Comparison of ENCODE assay signal across 8 mouse cellular contexts in genomic region chr19:6841292-6841597, GRCm38 (mm10). TPM values are rescaled to one million over a fixed set of nuclear protein-coding genes. Genes with fewer than 3 reads are reported as not detected.
DNase-seq lines count a peak whose midpoint lies in the region; ATAC-seq lines count a peak whose summit lies in the region.

No protein-coding gene starts in this region.

- H3K9me3 ChIP-seq in heart, embryonic 10.5 days = no peaks in the 10 kb centered on the region
- no peaks in the 10 kb centered on the region for H3K9me3 ChIP-seq in liver, embryonic 13.5 days (replicated peaks)
- H3K9me3 ChIP-seq in liver, embryonic 11.5 days (ENCODE audit: control insufficient read depth, low read length) = no peaks in the 10 kb centered on the region
- no peaks in the 10 kb centered on the region for H3K9me3 ChIP-seq in midbrain, embryonic 16.5 days (replicated peaks; ENCODE audit: control insufficient read depth, low read length, poor library complexity, severe bottlenecking)

- ATAC-seq in liver, embryonic 13.5 days (ENCODE audit: low read depth) = no peak
- ATAC-seq in liver, embryonic 11.5 days (replicated peaks; ENCODE audit: low FRiP score) = no peak
- ATAC-seq in activated CD4-positive, CD25-positive, alpha-beta regulatory T cell, adult 4 months = peak; percentile 48
- ATAC-seq in midbrain, embryonic 16.5 days = no peak

- peaks cover 97% of the 10 kb centered on the region for H3K27me3 ChIP-seq in heart, embryonic 10.5 days (ENCODE audit: insufficient read depth, poor library complexity, severe bottlenecking)
- peaks cover 54% of the 10 kb centered on the region for H3K27me3 ChIP-seq in liver, embryonic 13.5 days
- peaks cover 44% of the 10 kb centered on the region for H3K27me3 ChIP-seq in liver, embryonic 11.5 days (replicated peaks; ENCODE audit: control insufficient read depth, insufficient read depth, low read length)
- peaks cover 19% of the 10 kb centered on the region for H3K27me3 ChIP-seq in midbrain, embryonic 16.5 days (ENCODE audit: control insufficient read depth, insufficient read depth, low read depth, low read length)

- H3K4me1 ChIP-seq in heart, embryonic 10.5 days = peaks cover 20% of the 10 kb centered on the region
- peaks cover 24% of the 10 kb centered on the region for H3K4me1 ChIP-seq in liver, embryonic 13.5 days (replicated peaks)
- peaks cover 9% of the 10 kb centered on the region for H3K4me1 ChIP-seq in liver, embryonic 11.5 days (replicated peaks; ENCODE audit: control insufficient read depth, insufficient read depth, low read length)
- peaks cover 11% of the 10 kb centered on the region for H3K4me1 ChIP-seq in midbrain, embryonic 16.5 days (ENCODE audit: control insufficient read depth, insufficient read depth, low read length)

- peak overlapping the region; percentile 95; the same call in 1 of the 2 replicates for H3K4me2 ChIP-seq in liver, embryonic 13.5 days
- H3K4me2 ChIP-seq in liver, embryonic 11.5 days = no peak overlapping the region
- H3K4me2 ChIP-seq in midbrain, embryonic 16.5 days (ENCODE audit: low read length) = peak overlapping the region; percentile 96

- no peak for DNase-seq in heart, embryonic 10.5 days (ENCODE audit: low spot score)
- no peak for DNase-seq in heart, postnatal 4 days
- no peak for DNase-seq in liver, embryonic 13.5 days
- DNase-seq in liver, embryonic 11.5 days (ENCODE audit: low spot score) = no peak
- no peak for DNase-seq in adrenal gland, adult 8-10 months
- DNase-seq in frontal cortex, postnatal 36 days (ENCODE audit: low spot score in 2 of 2) = no peak

- 23% methylated on average over 3 of the region's 3 CpGs for WGBS in heart, embryonic 10.5 days
- WGBS in liver, embryonic 13.5 days (ENCODE audit: insufficient replicate concordance) = 6% methylated on average over 3 of the region's 3 CpGs
- WGBS in liver, embryonic 11.5 days = 13% methylated on average over 3 of the region's 3 CpGs
- 28% methylated on average over 3 of the region's 3 CpGs for WGBS in midbrain, embryonic 16.5 days

- H3K9ac ChIP-seq in liver, embryonic 13.5 days = no peak overlapping the region
- H3K9ac ChIP-seq in liver, embryonic 11.5 days (ENCODE audit: low read depth, low read length) = no peak overlapping the region
- no peak overlapping the region for H3K9ac ChIP-seq in midbrain, embryonic 16.5 days (ENCODE audit: low read depth, low read length)

- H3K36me3 ChIP-seq in heart, embryonic 10.5 days = peaks cover 20% of the 10 kb centered on the region
- H3K36me3 ChIP-seq in liver, embryonic 13.5 days = 0 out of 2 replicates have a peak, but pooled peaks cover 5% of the 10 kb centered on the region
- H3K36me3 ChIP-seq in liver, embryonic 11.5 days (ENCODE audit: control insufficient read depth, insufficient read depth, low read length) = no peaks in the 10 kb centered on the region
- H3K36me3 ChIP-seq in midbrain, embryonic 16.5 days (ENCODE audit: control insufficient read depth, insufficient read depth, low read length) = no peaks in the 10 kb centered on the region

- no peak overlapping the region for H3K27ac ChIP-seq in heart, embryonic 10.5 days
- no peak overlapping the region for H3K27ac ChIP-seq in liver, embryonic 13.5 days
- no peak overlapping the region for H3K27ac ChIP-seq in liver, embryonic 11.5 days (ENCODE audit: low read depth, low read length)
- no peak overlapping the region for H3K27ac ChIP-seq in midbrain, embryonic 16.5 days (ENCODE audit: low read length)

- H3K4me3 ChIP-seq in heart, embryonic 10.5 days = peak overlapping the region; percentile 71; the same call in 1 of the 2 replicates
- 0 out of 2 replicates have a peak overlapping the region, but pooled peaks have one; percentile 68 for H3K4me3 ChIP-seq in liver, embryonic 13.5 days (replicated peaks)
- H3K4me3 ChIP-seq in liver, embryonic 11.5 days (ENCODE audit: low read depth, low read length) = no peak overlapping the region
- H3K4me3 ChIP-seq in midbrain, embryonic 16.5 days (ENCODE audit: low read depth, low read length) = no peak overlapping the region

RNA-seq across cellular contexts. Expression of gene Rps6ka4, which starts 0.8 kb away (rescaled TPM):
- 10.1 and 14.7 TPM in 2 replicates for polyA plus RNA-seq in heart, embryonic 10.5 days (2016; fragmentation: Nextera tagmentation; extraction: Ambion mirVana)
- 10 to 100 TPM; 22.6 to 28.7 TPM for total RNA-seq in heart, postnatal 4 days (2021)
- 6.1 and 6.8 TPM in 2 replicates for polyA plus RNA-seq in liver, embryonic 13.5 days (2015; fragmentation: Nextera tagmentation; extraction: Ambion mirVana)
- 11.5 and 12.6 TPM in 2 replicates for polyA plus RNA-seq in liver, embryonic 11.5 days (2014; fragmentation: Nextera tagmentation; extraction: Ambion mirVana)
- polyA plus RNA-seq in activated CD4-positive, CD25-positive, alpha-beta regulatory T cell, adult 4 months (2017; shearing (Covaris generic)) = 1 to 10 TPM; 6.2 to 9.2 TPM
- 10.1 and 14.6 TPM in 2 replicates for polyA plus RNA-seq in midbrain, embryonic 16.5 days (2015; fragmentation: Nextera tagmentation; extraction: Ambion mirVana)
- total RNA-seq in adrenal gland, adult 8-10 months (2022) = 10 to 100 TPM; 30.2 to 42.5 (median 36.1) TPM

RNA-seq across cellular contexts. Expression of gene Ccdc88b, which starts 16.8 kb away (rescaled TPM):
- 0.38 and 0.63 TPM in 2 replicates for polyA plus RNA-seq in heart, embryonic 10.5 days (2016; fragmentation: Nextera tagmentation; extraction: Ambion mirVana)
- total RNA-seq in heart, postnatal 4 days (2021) = under 1 TPM; 0.41 to 0.52 TPM
- polyA plus RNA-seq in liver, embryonic 13.5 days (2015; fragmentation: Nextera tagmentation; extraction: Ambion mirVana) = 1.9 and 3.1 TPM in 2 replicates
- polyA plus RNA-seq in liver, embryonic 11.5 days (2014; fragmentation: Nextera tagmentation; extraction: Ambion mirVana) = 2.8 and 4.4 TPM in 2 replicates
- polyA plus RNA-seq in activated CD4-positive, CD25-positive, alpha-beta regulatory T cell, adult 4 months (2017; shearing (Covaris generic)) = 1 to 10 TPM; 3.8 to 6.5 TPM
- 0.27 and 0.55 TPM in 2 replicates for polyA plus RNA-seq in midbrain, embryonic 16.5 days (2015; fragmentation: Nextera tagmentation; extraction: Ambion mirVana)
- 1 to 10 TPM; 1.7 to 3.6 (median 2.4) TPM for total RNA-seq in adrenal gland, adult 8-10 months (2022)

Comparison
In these comparisons a context has a peak if more than half of its experiments do, and no peak if none do; other contexts are left out.
1. H3K4me3 ChIP-seq: peak in heart, embryonic 10.5 days (single experiment) and liver, embryonic 13.5 days (single experiment); none in liver, embryonic 11.5 days (single experiment) and midbrain, embryonic 16.5 days (single experiment).